Mouse (Mus musculus) brain, adult 2 months (tissue): ENCODE measurements around the gene Lcn10.
"Not testable (repeated sequence)": the region's sequence is repeated elsewhere in the genome, so short reads cannot be mapped to it uniquely, and the experiment has no call there.

Experiments used
- DNase-seq: peaks from one replicate; pipeline ENCODE4 v3.0.0; 2011; ENCODE audit warnings: low read depth, low spot score

Gene Lcn10

DNA sequence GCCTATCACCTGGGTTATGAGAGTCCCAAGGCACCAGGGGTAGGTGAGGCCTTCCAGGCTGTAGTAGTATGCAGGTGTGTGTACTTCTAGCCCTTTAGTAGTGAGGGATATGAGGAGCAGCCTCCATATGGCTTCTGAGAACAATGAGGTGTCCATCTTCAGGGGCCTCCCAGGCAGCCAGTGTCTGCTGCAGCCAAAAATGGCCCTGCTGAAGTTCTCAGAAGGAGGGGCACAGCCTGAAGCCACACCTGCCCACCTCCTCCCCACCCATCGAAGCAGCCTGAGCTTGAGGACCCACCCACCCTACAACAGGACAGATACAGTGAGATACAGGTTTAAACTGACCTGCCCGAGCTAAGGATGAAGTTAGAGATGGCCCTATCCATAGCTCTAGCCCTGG is at the start of gene Lcn10:
TSS of gene Lcn10 (plus strand) at position 301 of the 400 bp plus-strand sequence.
- DNase-seq = no peak

DNA sequence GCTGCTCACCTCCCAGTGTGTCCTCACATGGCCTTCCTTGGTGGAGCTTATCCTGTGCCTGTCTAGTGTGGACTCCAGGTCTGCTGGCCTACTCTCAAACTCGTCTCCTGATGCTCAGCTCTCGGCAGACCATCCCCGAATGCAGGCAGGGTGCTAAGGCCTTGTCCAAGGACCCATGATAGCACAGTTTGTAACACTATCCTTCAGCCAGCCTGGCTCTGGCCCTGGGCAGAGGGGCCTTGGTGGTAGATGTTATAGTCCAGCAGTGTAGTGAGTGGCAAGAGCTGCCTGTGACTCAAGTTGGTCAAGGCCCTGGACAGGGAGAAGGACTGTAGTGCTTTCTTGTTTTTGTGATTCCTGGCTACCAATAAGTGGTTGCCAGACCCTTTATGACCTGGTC is 48.9 kb upstream of the Lcn10 start:
- no peak for DNase-seq

DNA sequence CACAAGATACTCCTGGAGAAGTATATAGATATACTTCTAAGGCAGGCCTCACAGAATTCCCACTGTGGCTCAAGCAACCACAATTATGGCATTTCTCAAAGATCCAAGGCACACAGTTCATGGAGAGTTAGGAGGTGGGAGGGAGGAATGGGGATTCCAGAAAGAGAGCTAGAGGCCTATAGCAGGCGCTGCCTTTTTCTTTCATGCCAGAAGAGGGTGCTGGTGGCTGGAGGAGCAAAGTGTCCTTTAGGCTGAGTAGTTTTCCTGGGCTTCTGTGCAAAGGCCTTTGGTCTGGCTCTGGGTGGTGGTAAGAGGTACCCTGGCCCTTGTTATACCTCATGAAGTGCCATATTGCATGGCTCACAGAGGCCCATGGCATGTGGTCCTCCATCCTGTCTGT is 48.5 kb upstream of the Lcn10 start:
- peak; percentile 27 for DNase-seq

DNA sequence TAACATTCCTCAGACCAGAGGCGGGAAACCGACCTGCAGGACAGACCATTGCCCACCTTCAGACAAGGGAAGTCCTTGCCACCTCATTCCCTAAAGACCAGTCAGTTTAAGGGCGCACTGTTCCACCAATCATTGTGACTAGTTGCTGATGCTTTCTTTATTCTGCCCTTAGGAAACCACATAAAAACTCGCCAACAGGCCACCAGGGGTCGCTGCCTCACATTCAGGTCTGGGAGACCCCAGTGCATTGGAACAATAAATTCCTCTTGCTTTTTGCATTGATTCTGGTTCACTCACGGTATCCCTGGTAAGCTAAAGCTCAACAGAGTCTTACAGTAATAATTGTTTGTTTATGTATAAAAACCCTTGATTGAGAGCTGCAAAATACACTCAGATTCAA is 42.6 kb upstream of the Lcn10 start:
- DNase-seq = peak; percentile 31

DNA sequence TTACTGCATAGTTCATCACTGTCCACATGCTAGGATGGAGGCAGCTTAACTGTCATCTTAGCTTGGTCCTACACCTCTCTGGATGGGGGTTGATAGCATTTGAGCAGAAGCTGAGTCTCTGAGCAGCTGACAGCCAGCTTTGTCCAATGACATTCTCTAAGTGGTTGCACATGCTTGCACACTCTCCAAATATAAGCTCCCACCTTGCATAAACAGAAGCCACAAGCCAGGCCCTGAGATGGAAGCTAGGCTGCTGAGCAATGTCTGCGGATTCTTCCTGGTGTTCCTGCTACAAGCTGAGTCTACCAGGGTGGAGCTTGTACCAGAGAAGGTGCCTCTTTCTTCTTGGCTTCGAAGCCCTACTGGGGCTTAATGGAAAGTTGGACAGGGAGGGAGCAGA is 29.6 kb upstream of the Lcn10 start, which contains the start of gene Lcn8:
TSS of gene Lcn8 (plus strand) at position 219 of the 400 bp plus-strand sequence.
- DNase-seq = no peak

DNA sequence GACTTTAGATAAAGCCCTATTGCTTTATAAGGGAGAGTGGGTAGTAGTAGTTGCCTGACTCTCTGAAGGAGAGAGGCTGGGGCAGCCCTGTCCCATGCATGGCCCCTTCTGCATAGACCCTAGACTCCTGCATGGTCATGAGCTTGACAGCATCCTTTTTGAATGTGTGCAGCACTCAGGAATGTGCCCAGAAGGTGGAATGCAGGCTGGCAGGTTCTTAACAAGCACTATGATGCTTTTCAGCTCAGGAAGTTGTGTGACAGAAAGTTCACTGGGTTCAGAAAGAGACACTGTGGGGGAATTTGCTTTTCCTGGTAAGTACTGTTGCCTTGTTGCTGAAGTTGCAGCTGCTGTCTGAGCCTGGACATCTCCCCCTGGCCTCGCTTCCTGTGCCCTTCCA is 28.0 kb upstream of the Lcn10 start:
- DNase-seq = no peak

DNA sequence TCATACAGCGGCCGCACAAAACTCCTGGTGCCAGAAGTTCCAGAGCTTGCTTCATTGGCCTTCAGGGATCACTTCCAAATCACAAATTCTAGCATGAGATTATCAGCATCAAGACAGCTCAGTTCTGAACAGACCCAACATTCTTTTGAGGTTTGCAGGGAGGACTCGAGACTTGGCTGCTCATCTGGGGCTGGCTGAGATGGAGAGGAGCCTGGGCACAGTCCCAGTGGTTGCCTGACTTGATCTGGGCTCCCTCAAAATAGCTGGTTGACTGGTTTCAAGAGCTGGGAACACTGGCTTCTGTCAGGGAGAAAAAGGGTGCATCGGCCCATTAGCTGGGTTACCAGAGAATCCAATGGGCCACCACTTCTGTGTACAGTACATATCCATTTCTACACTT is 25.8 kb upstream of the Lcn10 start:
- peak; percentile 17 for DNase-seq

DNA sequence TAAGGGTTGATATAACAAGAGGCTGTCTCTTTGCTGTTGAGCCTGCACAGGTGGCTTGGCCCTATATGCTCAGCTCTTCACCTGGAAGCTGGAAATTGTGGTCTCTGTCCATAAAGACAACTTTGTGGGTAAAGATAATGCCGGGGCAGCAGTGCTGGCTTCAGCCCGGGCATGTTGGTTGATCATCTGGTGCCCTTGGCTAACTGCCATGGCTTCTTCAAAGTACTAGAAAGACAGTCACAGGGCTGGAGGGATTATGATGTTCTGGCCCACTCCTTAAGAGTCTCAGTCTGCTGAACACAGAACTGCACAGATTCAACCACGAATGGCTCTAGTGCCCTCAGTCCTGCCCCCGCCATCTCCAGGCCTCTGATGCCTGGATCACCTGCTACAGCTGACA is 25.3 kb upstream of the Lcn10 start:
- peak; percentile 32 for DNase-seq

DNA sequence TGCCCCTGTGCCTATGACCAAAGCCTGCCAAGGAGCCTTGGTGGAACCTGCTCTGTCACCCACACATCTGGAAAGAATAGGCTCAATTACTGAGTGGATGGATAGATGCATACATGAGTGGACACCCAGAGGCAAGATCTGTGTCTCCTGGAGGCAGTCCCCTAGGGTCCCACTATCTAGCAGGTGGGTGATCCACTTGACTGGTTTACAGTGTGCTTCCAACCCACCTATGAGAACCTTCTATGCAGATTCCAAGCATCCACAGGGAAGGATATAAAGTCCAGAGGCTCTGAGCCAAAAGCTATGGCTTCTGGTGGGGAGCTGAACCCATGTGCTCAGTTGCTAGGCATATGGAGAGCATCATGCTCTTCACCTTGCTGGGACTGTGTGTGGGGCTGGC is 24.9 kb upstream of the Lcn10 start, which contains the start of gene Lcn5:
TSS of gene Lcn5 (plus strand) at position 301 of the 400 bp plus-strand sequence.
- no peak for DNase-seq

DNA sequence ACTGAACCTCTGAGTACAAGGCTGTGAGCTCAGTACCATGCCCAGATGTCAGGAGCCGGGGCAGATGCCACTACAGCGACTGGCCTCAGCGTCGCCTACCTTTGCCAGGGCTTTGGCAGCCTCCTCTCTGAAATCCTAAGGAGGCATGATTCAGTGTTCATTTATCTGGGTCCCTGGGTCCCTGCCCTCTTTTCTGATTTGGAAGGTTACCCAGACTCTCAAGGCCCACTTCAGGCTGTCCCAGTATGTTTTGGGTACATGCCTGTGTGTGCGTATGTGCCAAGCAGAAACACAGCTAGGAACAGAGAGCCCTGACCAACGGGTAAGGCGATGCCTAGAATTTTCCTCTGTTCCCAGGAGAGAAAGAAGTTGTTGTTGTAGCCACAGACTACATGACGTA is 22.2 kb upstream of the Lcn10 start:
- no peak for DNase-seq

DNA sequence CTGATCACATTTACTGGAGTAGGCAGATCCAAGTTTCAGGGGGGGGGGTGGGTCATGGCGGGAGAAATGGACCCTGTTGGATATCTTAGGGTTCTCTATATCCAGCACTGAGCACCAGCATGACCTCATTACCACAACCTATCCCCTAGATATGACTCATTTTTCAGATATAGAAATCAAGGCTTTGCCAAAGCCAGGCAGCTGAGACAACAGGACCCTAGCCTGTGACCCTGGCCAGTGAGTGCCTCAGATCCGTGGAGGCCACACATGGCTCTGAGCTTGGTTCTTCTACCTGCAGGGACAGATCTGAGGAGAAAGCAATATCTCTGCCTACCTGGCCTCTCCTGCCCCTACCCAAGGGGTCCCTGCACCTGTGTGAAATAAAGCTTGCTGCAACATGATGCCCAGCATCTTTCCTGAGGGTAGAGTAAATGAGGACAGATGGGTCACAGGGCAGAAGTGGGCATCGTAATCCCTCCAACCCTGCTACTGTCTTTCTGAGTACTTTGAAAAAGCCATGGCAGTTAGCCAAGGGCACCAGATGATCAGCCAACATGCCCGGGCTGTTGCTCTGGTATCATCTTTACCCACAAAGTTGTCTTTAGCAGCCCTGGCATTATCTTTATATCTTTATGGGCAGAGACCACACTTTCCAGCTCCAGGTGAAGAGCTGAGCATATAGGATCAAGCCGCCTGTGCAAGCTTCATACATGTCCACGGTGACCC is 21.1 kb upstream of the Lcn10 start:
- no peak for DNase-seq

DNA sequence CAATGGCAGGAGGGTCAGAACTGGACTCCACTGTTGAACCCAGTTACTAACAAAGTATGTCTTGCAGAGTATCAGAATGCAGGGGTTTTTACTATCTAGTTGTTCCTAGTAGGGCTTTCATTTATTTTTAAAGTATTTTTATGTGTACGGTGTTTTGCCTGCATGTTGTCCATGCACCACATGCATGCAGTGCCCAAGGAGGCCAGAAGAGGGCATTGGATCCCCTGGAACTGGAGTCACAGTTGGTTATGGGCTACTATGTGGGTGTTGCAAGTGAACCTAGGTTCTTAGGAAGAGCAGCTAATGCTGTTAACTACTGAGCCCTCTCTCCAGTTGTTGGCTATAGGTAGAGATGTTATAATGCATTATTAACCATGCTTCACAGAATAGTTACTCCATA is 19.0 kb upstream of the Lcn10 start:
- peak; percentile 50 for DNase-seq

DNA sequence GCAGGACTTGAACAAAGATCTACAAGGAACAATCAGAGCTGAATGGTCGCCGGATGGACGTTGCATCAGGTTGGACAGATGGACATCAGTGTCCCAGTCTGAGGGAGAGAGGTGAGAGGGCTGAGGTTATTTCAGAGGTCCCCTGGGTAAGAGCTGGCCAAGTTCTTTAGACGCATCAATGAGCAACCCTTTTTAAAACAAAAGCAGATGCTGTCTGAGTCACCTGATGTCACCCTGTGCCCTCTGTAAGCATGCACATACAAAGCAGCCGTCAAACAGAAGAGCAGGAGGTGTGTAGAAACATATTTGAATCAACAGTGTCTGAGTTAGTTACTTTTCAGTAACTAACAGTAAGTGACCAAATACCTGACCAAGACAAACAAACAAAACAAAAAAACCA is 18.4 kb upstream of the Lcn10 start:
- DNase-seq = no peak

DNA sequence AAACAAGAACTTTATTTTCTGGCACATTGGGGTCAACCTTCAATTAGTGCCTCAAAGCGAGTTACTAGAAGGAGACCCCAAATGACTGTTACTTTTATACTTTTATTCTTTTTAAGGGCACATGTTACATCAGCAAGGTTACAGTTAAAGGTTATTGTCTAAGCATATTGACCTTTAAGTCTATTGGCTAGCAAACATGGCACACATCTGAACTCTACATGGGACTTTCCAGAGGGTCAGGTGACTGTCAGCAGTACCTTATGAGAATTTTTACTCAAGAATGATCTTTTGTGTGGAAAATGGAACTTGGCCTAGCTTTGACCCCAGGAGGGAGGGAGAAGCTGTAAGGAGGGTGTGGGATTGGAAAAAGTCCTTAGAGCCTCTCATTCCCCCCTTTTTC is 16.0 kb upstream of the Lcn10 start:
- no peak for DNase-seq

DNA sequence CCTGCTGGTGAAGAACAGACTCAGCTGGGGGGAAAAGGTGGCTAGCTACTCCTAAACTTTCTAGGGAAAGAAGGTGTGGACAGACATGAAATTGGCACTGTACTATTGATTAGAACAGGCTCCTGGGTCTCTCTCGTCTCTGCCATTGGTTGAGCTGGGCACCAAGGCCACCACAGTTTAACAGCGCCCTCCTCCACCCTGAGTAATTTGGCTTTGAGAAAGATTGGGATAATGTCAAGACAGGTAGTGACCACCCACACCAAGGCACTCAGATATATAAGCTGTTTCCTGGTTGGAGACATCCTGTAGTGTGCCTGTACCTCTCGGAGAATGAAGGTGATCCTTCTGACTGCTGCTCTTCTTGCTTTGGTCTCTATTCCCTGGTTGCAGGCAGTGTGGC is 6.0 kb upstream of the Lcn10 start, which contains the start of gene Lcn6:
TSS of gene Lcn6 (plus strand) at position 301 of the 400 bp plus-strand sequence.
- DNase-seq = no peak

DNA sequence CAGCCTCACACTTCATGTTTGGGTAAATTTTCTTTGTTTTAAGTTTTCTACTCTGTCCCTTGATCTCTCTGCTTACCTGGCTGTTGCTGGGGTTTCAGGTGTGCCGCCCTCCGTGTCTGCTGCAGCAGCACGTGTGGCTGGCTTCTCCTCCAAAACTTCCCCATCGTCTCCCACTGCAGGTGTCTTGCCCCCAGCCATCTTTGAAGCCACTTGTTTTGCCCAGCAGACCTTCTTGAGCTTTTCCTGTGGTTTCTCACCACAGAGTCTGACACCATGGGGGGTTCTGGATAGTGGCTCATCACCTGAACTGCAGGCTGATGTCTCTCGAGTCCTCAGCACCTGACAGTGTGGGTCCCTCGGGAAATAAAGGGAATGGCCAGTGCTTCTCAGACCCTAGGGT is 3.0 kb upstream of the Lcn10 start:
- DNase-seq = no peak

DNA sequence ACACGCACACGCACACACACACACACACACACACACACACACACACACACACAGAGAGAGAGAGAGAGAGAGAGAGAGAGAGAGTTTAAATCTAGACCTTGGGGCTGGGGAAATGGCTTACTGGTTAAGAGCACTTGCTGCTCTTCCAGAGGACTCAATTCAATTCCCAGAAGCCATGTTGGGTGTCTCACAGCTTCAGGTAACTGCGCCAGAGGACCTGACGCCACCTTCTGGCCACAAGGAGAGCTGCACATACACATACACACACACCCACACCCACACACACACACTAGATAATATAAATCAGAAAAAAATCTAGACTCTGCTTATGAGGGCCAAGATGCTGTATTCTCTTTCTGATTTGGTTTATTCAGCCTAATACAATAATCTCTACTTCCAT is 4.4 kb downstream of the Lcn10 start:
- DNase-seq = no peak

DNA sequence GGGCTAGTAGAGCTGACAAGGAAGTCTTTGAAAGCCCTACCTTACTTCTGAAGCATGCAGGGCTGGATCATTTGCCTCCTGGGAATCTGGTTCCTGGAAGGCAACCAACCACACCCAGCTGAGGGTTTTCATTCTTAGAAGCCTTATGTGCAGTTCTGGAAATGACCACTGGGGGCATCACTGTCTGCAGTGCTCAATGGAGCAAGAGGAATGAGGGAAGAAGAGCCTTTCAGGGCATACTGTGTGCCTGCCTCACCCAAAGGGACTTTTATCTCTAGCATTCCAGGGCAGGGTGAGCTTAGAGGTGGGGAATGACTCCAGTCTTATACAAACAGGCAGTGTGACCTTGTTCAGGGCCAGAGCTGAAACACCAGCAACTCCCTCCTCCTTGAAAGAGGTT is 12.1 kb downstream of the Lcn10 start:
- DNase-seq = peak; percentile 79

DNA sequence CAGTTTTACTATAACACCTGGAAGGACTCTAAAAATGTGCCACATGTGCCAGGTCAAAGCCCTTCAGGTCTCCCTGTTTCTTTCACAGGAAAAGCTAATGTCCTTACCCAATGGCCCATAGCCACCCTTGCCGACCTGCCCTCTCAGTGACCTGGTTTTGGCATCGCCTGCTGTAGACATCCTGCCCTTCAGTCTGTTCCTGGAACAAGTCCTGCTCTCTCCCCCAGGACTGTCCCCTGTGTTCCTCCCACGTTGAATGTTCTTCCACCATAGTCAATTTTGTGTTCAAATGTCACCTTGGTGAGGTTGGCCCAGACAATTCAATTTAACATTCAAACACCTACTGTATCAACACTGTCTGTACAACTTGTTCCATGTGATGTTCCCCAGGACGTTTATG is 14.4 kb downstream of the Lcn10 start:
- no peak for DNase-seq

DNA sequence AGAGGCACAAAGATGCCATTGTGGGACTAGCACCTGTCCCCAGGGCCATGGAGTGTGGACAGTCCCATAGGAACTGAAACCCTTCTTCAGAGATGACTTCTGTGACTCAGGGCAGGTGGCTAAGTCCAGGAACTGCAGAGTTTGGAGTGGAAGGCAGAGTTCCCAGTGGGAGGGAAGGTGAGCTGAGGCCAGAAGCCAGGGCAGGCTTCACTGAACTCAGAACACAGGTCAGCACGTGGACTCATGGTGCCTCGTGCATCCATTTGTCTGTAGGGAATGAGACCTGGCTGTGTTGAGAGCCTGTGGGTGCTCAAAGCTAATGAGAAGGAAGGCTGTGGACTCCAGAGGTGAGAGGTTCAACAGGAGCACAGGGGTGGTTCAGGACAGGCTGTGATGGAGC is 16.2 kb downstream of the Lcn10 start:
- DNase-seq = no peak

DNA sequence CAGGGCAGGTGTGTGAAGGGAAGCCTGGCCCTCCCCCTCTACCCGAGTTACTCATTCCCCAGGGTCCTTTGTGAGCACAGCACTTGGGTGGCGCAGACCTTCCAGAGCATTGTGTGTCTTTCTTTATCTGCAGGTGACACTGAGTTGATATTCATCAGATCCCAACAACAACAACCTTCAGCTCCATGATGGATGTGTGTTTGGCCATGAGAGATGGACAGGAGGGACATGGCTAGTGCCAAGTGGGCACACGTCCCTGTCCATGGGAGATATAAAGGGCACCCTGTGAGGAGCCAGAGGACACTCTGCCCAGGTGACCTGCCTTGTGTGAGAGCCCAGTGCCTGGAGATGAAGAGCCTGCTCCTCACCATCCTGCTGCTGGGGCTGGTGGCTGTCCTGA is 17.2 kb downstream of the Lcn10 start, which contains the start of gene Obp2a:
TSS of gene Obp2a (plus strand) at position 301 of the 400 bp plus-strand sequence.
- DNase-seq = not testable (repeated sequence)

DNA sequence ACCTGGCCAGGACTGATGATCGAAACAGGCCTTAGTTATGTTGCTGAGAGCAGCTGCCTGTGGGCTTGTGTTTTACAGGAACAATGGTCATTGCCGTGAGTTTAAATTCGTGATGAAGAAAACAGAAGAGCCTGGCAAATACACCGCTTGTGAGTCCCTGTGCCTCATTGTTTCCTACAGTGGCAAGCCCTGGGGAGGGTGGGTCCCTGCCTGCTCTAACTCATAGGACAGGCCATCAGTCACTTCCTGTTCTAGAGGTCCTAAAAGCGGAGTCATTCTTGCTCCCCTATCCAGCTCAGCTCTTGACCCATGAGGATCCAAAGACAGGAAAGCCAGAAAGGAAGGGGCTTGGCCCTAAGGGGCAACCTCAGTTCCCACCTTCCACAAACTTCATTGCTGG is 18.5 kb downstream of the Lcn10 start:
- no peak for DNase-seq

DNA sequence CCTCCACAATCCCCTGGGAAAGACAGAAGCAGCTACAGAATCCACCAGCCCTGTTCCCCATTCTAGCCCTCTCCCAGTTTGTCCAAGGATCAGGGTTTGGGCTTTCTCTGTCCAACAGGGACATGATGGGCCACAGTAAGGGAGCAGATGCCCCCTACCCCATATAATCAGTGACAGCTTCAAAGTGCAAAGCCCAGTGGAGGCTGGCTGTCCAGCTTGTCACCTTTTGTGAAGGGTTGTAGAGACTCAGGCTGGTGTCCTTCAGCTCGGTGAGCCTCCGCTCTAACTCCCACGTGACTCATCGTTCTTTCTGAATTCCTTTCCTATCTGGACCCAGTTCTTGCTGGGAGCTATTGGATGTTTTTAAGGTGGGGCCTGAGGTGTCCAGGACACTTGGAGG is 21.2 kb downstream of the Lcn10 start:
- no peak for DNase-seq
